In the genomic region with DNA sequence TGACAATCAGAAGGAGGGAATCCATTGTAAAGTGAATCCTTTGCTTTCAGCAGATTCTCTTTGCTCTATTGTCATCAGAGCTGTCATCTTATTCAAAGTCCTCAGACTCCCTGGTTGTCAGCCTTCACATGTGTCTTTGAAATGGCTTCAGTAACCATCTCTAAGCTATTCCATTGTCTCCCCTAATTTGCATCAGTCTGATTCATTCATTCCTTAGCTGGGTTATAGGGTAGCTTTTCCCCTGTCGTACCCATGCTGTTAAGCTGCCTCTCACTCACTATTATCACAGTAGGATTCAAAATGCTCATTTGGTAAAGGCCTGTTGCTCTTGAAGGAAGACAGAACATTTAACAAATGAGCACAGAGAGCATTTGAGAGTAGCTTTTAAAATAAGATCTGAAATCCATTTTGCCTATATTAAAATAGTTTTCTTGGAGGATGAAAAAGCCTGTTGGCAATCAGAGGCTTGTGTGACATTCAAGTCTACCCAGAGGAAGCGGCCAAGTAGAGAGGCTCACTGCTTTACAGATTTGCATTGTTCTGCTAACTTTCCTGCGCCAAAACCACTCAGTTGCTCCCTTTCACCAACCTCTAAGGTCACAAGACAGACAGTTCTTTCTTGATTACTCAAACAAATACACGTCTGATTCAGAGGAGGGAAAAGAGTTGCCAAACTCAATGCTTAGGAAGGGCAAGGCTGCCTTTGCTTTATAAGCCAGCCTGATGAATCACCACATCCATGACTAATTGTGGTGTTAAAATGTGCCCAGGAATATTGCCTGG, we compare ENCODE assay signal across 10 mouse cellular contexts.
DNase-seq lines count a peak whose midpoint lies in the region; ATAC-seq and TF ChIP-seq lines count a peak whose summit lies in the region.
"Had no signal": no experiment of that assay in that cellular context is flagged by ENCODE, and none has a peak within 500 bp of the region (broad histone marks: within the 10 kb centered on the region; RNA-seq: fewer than 3 reads in every experiment).

No protein-coding gene starts in this region.

- H3K4me1 ChIP-seq in forebrain, embryonic 14.5 days (ENCODE audit: control insufficient read depth, insufficient read depth, low read length), result no peaks in the 10 kb centered on the region
- H3K4me1 ChIP-seq in forebrain, embryonic 11.5 days (replicated peaks; ENCODE audit: control insufficient read depth, insufficient read depth, low read length), result no peaks in the 10 kb centered on the region
- no peaks in the 10 kb centered on the region for H3K4me1 ChIP-seq in midbrain, embryonic 11.5 days (ENCODE audit: control insufficient read depth, insufficient read depth, low read length)
- H3K4me1 ChIP-seq: lung, embryonic 15.5 days had no signal

- no peak overlapping the region for H3K4me3 ChIP-seq in forebrain, embryonic 14.5 days (ENCODE audit: low read depth, low read length)
- H3K4me3 ChIP-seq in forebrain, embryonic 11.5 days (ENCODE audit: low read depth, low read length), result no peak overlapping the region
- H3K4me3 ChIP-seq in C2C12 (ENCODE audit: insufficient read depth, poor library complexity, severe bottlenecking), result no peak overlapping the region
- H3K4me3 ChIP-seq in midbrain, embryonic 11.5 days (ENCODE audit: low read depth, low read length), result no peak overlapping the region
- H3K4me3 ChIP-seq: lung, embryonic 15.5 days had no signal

- no peaks in the 10 kb centered on the region for H3K36me3 ChIP-seq in forebrain, embryonic 14.5 days (ENCODE audit: control insufficient read depth, insufficient read depth, low read length)
- H3K36me3 ChIP-seq in forebrain, embryonic 11.5 days (ENCODE audit: control insufficient read depth, insufficient read depth, low read length), result no peaks in the 10 kb centered on the region
- H3K36me3 ChIP-seq in C2C12 (ENCODE audit: control insufficient read depth, insufficient read depth), result no peaks in the 10 kb centered on the region
- H3K36me3 ChIP-seq in midbrain, embryonic 11.5 days (ENCODE audit: control insufficient read depth, insufficient read depth, low read length), result no peaks in the 10 kb centered on the region
- H3K36me3 ChIP-seq: lung, embryonic 15.5 days had no signal

- 28% methylated on average over 4 of the region's 4 CpGs for WGBS in forebrain, embryonic 14.5 days
- WGBS in forebrain, embryonic 11.5 days, result 33% methylated on average over 4 of the region's 4 CpGs
- WGBS in midbrain, embryonic 11.5 days, result 11% methylated on average over 4 of the region's 4 CpGs

- peak; percentile 54 for DNase-seq in forebrain, embryonic 14.5 days (ENCODE audit: low spot score)
- DNase-seq in forebrain, embryonic 11.5 days (ENCODE audit: low spot score), result no peak
- DNase-seq in fat pad, adult 2 months (ENCODE audit: extremely low read depth, low read depth, low spot score), result peak; percentile 14
- peak; percentile 87 for DNase-seq in midbrain, embryonic 11.5 days (ENCODE audit: low spot score, missing footprints)
- no peak for DNase-seq in thymus, adult 18-20 months
- DNase-seq in cerebellum, postnatal 25 days, result no peak
- DNase-seq in thymus, postnatal 25 days, result no peak

- no peak for TF ChIP-seq CTCF in C2C12 (IDR thresholded peaks at IDR 0.05; ENCODE audit: control insufficient read depth, insufficient read depth, insufficient read length)

- H3ac ChIP-seq in C2C12 (ENCODE audit: control insufficient read depth, insufficient read length, low read depth), result no peak overlapping the region

- ATAC-seq in forebrain, embryonic 14.5 days, result peak; percentile 62; the same call in 1 of the 2 replicates
- no peak for ATAC-seq in forebrain, embryonic 11.5 days (replicated peaks; ENCODE audit: low FRiP score)
- peak; percentile 88 for ATAC-seq in midbrain, embryonic 11.5 days (ENCODE audit: low FRiP score)

- H3K27me3 ChIP-seq in forebrain, embryonic 14.5 days (replicated peaks; ENCODE audit: control insufficient read depth, insufficient read depth, low read length), result no peaks in the 10 kb centered on the region
- no peaks in the 10 kb centered on the region for H3K27me3 ChIP-seq in forebrain, embryonic 11.5 days (ENCODE audit: control insufficient read depth, insufficient read depth, low read length)
- H3K27me3 ChIP-seq in C2C12 (ENCODE audit: control insufficient read depth, insufficient read depth, insufficient read length), result no peaks in the 10 kb centered on the region
- no peaks in the 10 kb centered on the region for H3K27me3 ChIP-seq in midbrain, embryonic 11.5 days (ENCODE audit: control insufficient read depth, insufficient read depth, low read length)
- H3K27me3 ChIP-seq: lung, embryonic 15.5 days had no signal

- H3K9ac ChIP-seq in forebrain, embryonic 14.5 days (ENCODE audit: low read length), result no peak overlapping the region
- H3K9ac ChIP-seq in forebrain, embryonic 11.5 days (ENCODE audit: low read length), result no peak overlapping the region
- H3K9ac ChIP-seq in midbrain, embryonic 11.5 days (ENCODE audit: low read length), result no peak overlapping the region
- H3K9ac ChIP-seq: lung, embryonic 15.5 days had no signal

- H3K4me2 ChIP-seq in forebrain, embryonic 14.5 days (ENCODE audit: low read length), result no peak overlapping the region
- no peak overlapping the region for H3K4me2 ChIP-seq in forebrain, embryonic 11.5 days (ENCODE audit: low read depth, low read length, severe bottlenecking)
- no peak overlapping the region for H3K4me2 ChIP-seq in midbrain, embryonic 11.5 days
- H3K4me2 ChIP-seq: lung, embryonic 15.5 days had no signal

- no peak overlapping the region for H3K27ac ChIP-seq in forebrain, embryonic 14.5 days (ENCODE audit: low read depth, low read length)
- H3K27ac ChIP-seq in forebrain, embryonic 11.5 days (ENCODE audit: low read depth, low read length), result no peak overlapping the region
- no peak overlapping the region; the same call in 1 of the 2 replicates for H3K27ac ChIP-seq in midbrain, embryonic 11.5 days (ENCODE audit: low read depth, low read length)
- H3K27ac ChIP-seq: kidney, postnatal 0 days; lung, embryonic 15.5 days had no signal

- no peaks in the 10 kb centered on the region for H3K79me2 ChIP-seq in C2C12 (ENCODE audit: control insufficient read depth, insufficient read depth)

- no peaks in the 10 kb centered on the region for H3K9me3 ChIP-seq in forebrain, embryonic 14.5 days (replicated peaks; ENCODE audit: control insufficient read depth, low read length)
- no peaks in the 10 kb centered on the region for H3K9me3 ChIP-seq in forebrain, embryonic 11.5 days (ENCODE audit: control insufficient read depth, low read length)
- H3K9me3 ChIP-seq in midbrain, embryonic 11.5 days (ENCODE audit: control insufficient read depth, low read length), result no peaks in the 10 kb centered on the region
- H3K9me3 ChIP-seq: lung, embryonic 15.5 days had no signal

- no peaks in the 10 kb centered on the region for H3K79me3 ChIP-seq in C2C12 (ENCODE audit: low read depth)

TF ChIP-seq in C2C12, 6 proteins besides CTCF, POLR2A, EP300 and RAD21:
- TF ChIP-seq MAX (IDR thresholded peaks at IDR 0.05) (peak; percentile 84), FOSL1 (IDR thresholded peaks at IDR 0.05; ENCODE audit: insufficient read depth, low read length, poor library complexity, severe bottlenecking) (peak; percentile 87), MYOG (IDR thresholded peaks at IDR 0.05; ENCODE audit: control insufficient read depth, extremely low read depth, insufficient read length) (no peak), USF1 (IDR thresholded peaks at IDR 0.05; ENCODE audit: low read depth) (peak; percentile 53), CEBPB (IDR thresholded peaks at IDR 0.05; ENCODE audit: low read depth) (peak; percentile 77), MYOD1 (IDR thresholded peaks at IDR 0.05; ENCODE audit: control insufficient read depth, insufficient read length, low read depth) (no peak)

Comparison
In these comparisons a context has a peak if more than half of its experiments do, and no peak if none do; other contexts are left out.
1. DNase-seq: peak in forebrain, embryonic 14.5 days (single experiment), fat pad, adult 2 months (single experiment) and midbrain, embryonic 11.5 days (single experiment); none in forebrain, embryonic 11.5 days (single experiment), thymus, adult 18-20 months (0 of 2), cerebellum, postnatal 25 days (0 of 2) and thymus, postnatal 25 days (single experiment).